Mouse (Mus musculus) MEL-GATA-1-ER (cell line): ENCODE measurements at regions not wholly inside any gene's neighbourhood (a gene's known extent, or its start where the extent isn't known, plus 50 kb on each side); places are given as distances from the start of the nearest gene placed in this dataset.
"Not testable (repeated sequence)": the region's sequence is repeated elsewhere in the genome, so short reads cannot be mapped to it uniquely, and the experiment has no call there.

Experiments
- DNase-seq: peaks from one replicate; pipeline ENCODE4 v3.0.0-alpha.2; 2012; ENCODE audit warnings: low read depth; ENCODE audit errors: extremely low read depth

DNA sequence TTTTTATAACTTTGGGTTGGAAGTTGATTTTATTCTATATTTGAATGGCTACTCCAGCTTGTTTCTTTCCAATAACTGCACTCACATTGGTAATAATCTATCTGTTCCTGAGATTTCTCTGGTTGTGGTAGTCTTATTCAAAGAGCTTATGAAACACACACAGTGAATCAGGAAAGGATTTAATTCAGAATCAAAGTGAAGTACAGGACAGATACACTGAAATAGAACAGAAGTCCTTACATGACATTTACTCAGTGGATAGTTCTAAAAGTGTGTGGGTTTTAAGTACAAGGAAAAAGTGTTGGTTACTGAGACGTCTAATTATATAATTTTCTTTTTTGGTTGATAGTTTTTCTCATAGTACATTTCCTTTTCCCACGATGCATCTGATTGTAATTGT is 859.7 kb downstream of the Rpia start:
- no peak for DNase-seq

DNA sequence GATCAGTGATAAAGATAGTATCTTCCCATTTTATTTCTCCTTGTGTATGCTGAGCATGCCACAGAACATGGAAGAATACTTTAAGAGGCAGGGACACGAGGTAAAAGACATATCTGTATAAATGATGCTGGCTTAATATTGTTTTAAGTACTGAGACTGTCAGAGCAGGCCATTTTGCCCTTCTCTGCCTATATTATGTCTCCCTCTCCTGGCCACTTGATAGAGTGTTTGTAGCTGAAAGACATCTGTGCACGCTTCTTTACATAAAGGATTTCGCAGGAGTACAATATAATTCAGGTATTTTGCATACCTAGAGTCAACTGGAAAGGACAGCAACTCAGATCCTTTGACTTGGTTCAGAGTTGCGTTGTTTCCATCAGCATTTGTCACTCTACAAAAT is 877.3 kb downstream of the Rpia start:
- DNase-seq: no peak

DNA sequence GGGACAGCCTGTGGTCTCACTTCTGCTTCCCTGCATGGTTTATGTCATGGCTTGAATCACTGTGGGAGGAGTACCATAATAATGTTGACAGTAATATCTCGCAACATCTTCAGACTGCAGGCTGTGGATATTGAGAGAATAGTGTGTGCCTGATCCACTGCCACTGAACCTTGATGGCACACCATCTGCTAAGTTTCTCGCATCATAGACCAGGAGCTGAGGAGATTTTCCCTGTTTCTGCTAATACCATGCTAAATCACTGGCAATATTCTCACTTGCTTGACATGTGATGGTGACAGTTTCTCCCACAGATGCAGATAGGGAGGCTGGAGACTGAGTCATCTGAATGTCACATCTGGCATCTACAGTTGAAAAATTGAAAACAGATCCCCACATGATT is 912.7 kb downstream of the Rpia start:
- no peak for DNase-seq

DNA sequence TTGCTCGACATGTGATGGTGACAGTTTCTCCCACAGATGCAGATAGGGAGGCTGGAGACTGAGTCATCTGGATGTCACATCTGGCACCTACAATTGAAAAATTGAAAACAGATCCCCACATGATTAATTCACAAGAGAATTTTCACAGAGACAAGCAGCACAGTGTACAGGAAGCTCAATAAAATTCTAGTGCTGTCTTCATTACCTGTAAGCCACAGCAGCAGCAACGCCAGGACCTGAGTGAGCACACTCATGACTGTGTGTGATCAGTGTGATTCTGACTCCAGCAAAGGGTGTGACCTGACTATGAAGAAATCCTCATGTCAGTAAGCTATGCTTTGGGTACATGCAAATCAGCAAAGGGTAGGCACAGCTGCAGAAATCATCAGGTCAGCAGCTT is 933.4 kb downstream of the Rpia start:
- DNase-seq: not testable (repeated sequence)

DNA sequence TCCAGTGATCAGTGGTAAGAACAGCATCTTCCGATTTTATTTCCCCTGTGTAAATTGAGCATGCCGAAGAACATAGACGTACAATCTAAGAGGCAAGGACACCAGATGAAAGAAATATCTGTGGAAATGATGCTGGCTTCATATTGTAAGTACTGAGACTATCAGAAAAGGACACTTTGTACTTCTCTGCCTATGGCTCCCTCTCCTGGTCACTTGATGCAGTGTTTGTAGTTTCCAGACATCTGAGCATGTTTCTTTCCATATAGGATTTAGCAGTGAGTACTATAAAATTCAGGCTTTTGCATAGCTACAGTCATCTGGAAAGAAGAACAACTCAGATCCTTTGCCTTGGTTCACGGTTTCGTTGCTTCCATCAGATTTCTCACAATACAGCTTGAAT is 963.4 kb downstream of the Rpia start:
- not testable (repeated sequence) for DNase-seq

DNA sequence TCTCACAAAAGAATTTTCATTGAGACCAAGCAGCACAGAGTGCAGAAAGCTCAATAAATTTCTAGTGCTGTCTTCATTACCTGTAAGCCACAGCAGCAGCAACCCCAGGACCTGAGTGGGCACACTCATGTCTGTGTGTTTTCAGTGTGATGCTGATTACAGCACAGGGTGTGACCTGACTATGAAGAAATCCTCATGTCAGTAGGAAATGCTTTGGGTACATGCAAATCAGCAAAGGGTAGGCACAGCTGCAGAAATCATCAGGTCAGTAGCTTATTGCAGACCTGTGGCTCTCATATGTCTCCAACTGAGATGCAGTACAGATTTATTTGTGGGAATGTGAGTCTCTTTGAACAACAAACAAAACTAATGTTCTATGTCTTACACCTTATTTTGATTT is 977.1 kb downstream of the Rpia start:
- DNase-seq: not testable (repeated sequence)

DNA sequence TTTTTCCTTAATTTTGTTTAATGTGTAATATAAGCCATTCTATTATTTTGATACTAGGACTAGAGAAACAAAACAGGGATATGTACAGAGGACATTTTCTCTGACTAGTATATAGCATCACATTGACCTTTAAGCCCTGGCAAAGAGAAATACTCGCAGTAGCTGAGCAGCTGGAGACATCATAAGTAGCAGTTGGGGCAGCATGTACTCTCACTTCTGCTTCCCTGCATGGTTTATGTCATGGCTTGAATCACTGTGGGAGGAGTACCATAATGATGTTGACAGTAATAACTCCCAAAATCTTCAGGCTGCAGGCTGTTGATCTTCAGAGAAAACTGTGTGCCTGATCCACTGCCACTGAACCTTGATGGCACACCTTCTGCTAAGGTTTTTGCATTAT is 977.7 kb downstream of the Rpia start:
- not testable (repeated sequence) for DNase-seq

DNA sequence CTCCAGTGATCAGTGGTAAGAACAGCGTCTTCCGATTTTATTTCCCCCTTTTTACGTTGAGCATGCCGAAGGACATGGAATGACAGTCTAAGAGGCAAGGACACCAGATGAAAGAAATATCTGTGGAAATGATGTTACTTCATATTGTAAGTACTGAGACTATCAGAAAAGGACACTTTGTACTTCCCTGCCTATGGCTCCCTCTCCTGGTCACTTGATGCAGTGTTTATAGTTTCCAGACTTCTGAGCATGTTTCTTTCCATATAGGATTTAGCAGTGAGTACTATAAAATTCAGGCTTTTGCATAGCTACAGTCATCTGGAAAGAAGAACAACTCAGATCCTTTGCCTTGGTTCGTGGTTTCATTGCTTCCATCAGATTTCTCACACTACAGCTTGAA is 1011.7 kb downstream of the Rpia start:
- DNase-seq: peak; percentile 11

DNA sequence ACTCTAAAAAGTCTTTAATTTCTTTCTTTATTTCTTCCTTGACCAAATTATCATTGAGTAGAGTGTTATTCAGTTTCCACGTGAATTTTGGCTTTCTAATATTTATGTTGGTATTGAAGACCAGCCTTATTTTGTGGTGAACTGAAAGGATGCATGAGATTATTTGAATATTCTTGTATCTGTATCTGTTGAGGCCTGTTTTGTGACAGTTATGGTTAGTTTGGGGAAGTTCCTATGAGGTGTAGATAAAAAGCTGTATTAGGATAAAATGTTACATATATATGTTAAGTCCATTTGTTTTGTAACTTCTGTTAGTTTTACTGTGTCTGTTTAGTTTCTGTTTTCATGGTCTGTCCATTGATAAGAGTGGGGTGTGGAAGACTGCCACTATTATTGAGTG is 1014.7 kb downstream of the Rpia start:
- DNase-seq: peak; percentile 6

DNA sequence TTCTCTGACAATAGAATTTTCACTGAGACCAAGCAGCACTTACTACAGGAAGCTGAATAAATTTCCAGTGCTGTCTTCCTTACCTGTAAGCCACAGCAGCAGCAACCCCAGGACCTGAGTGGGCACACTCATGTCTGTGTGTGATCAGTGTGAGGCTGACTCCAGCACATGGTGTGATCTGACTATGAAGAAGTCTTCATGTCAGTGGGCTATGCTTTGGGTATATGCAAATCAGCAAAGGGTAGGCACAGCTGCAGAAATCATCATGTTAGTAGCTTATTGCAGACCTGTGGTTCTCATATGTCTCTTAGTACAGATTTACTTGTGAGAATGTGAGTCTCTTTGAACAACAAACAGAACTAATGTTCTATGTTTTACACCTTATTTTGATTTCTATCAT is 1027.2 kb downstream of the Rpia start:
- no peak for DNase-seq

DNA sequence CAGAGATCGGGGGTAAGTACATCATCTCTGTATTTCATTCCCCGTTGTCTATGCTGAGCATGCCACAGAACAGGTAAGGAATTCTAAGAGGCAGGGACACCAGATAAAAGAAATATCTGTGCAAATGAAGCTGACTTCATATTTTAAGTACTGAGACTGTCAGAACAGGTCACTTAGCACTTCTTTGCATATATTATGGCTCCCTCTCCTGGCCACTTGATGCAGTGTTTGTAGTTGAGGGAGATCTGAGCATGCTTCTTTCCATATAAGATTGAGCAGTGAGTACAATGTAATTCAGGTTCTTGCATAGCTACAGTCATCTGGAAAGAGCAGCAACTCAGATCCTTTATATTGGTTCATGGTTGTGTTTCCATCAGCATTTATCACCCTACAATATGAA is 1033.4 kb downstream of the Rpia start:
- no peak for DNase-seq

DNA sequence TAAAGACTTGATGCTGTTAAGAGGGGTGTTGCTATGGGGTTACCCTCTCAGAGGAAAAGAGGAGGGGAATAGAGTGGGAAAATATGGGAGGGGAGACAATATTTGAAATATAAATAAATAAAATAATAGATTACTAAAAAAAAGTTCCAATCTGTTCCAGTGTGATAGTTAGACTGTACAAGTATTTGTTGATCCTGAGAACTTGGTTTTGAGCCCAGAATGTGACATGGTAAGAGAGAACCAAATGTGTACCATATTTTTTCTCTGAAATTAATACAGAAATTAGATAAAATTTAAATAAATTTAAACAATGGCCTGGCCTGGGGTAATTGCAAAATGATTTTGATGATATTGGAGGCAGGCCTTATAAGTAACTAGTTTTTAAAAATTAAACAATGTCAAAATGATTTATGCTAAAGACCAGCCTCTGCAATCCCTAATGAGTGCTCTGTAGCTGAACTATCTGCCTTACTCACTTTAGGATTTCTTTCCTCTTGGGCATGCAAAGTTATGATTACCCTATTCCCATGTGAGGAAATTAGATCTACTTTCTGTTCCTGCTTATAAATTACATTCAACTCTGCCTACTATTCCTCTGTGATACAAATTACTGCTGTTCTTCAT is 1052.9 kb downstream of the Rpia start:
- no peak for DNase-seq

DNA sequence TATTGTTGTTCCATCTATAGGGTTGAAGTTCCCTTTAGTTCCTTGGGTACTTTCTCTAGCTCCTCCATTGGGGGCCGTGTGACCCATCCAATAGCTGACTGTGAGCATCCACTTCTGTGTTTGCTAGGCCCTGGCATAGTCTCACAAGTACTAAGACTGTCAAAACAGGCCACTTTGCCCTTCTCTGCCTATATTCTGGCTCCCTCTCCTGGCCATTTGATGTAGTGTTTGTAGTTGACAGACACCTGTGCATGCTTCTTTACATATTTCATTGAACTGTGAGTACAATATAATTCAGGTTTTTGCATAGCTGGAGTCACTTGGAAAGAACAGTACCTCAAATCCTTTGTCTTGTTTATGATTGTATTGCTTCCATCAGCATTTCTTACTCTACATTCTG is 1059.2 kb downstream of the Rpia start:
- peak; percentile 24 for DNase-seq

DNA sequence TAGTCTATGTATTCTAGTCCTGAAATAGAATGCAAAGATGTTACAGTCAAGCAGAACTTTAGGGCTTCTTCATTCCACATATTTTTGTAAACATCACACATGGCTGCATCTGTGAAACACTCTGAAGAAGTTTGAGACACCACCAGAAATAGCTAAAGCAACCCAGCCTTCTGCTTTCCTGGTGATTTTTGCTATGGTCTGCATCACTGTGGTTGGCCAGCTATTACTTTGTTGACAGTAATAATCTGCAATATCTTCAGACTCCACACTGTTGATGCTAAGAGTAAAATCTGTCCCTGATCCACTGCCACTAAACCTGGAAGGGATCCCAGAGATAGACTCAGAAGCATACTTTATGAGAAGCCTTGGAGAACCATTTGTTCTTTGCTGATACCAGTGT is 1065.7 kb downstream of the Rpia start:
- no peak for DNase-seq

DNA sequence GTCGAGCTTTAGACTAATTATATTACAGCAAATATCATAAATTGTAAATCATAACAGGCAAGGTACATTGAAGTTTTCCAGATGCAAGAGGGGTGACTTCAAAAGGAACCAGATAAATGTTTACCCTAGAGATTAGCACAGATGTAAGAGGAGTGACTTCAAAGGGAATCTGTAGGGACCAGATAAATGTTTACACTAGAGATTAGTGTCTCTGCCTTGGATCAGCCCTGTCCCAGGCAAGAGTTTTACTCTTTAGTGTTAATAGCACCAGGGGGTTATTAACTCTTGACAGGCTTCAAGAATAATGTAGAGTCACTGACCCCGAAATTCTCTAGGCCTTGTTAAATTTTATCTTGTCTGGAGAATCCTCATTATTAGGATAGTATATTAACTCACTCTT is 1089.2 kb downstream of the Rpia start:
- DNase-seq: not testable (repeated sequence)

DNA sequence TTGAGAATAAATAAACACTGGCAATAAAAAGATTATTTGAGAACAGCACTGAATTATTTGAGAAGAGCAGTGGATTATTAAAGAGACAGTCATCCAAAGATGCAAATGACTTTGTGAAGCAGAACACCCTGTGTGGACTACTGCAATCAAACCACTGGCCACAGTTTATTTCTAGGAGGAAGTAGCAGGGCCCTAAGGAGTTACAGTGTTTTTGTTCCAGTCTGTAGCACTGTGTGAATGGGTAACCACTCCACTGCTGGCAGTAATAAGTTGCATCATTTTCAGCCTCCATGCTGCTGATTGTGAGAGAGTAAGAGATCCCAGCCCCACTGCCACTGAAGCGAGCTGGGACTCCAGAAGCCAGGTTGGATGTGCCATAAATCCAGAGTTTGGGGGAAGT is 1110.9 kb downstream of the Rpia start:
- DNase-seq: no peak

DNA sequence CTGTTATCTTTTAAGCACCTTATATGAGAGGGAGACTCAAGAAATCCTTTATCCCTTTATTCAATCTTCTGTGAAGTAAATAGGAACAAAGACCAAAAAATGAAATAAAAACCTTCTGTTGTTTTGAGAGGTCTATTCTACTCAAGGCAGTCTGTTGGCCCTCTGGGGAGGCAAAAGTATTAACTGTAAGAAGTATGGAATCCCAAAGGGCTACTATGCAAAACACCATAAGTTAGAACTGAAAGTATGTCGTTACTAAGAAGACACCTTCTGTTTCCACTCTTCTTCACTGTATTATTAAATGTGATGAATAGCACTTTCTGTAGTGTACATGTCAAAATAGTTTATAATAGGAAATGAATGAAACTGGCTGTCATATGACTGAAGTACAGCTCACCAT is 1129.6 kb downstream of the Rpia start:
- DNase-seq: not testable (repeated sequence)
